Mouse (Mus musculus): ENCODE measurements at regions not wholly inside any gene's neighbourhood (a gene's known extent, or its start where the extent isn't known, plus 50 kb on each side); places are given as distances from the start of the nearest gene placed in this dataset.

DNA sequence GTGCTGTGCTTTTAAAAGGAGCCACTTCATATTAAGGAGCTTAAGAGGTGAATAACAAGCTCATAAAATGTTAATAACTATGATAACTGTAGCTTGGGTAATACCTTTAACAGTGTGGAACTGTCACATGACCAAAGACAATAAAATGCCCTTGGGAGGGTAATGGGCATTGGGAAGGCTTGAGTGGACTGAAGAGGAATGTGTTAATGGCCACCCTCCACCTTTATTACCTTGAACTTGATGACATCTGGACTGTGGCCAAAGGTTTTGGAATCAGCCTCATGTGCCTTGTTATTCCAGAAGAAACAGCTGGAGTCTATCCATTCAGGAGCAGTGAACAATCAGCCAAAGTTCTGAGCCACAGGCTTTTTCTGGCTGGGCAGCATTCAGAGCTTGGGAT is 451.0 kb upstream of the Tenm4 start:
- H3K36me3 ChIP-seq (replicated peaks in 1 of 2; ENCODE audit: control insufficient read depth in 1 of 2, insufficient read depth in 1 of 2, low read length in 1 of 2): no peaks in the 10 kb centered on the region
- no peaks in the 10 kb centered on the region for H3K79me2 ChIP-seq (replicated peaks; ENCODE audit: control insufficient read depth, extremely low read depth, insufficient read depth, poor library complexity, severe bottlenecking)
- no peak overlapping the region for H3K4me2 ChIP-seq (ENCODE audit: insufficient read depth, low read depth, poor library complexity, severe bottlenecking)
- TF ChIP-seq ELF1 (IDR thresholded peaks at IDR 0.05; ENCODE audit: low read depth, low read length) (no peak), UBTF (IDR thresholded peaks at IDR 0.05; ENCODE audit: low read depth, low read length) (no peak), MXI1 (IDR thresholded peaks at IDR 0.05; ENCODE audit: low read depth, low read length) (no peak), JUND (conservative IDR thresholded peaks at IDR 0.05; ENCODE audit: low read depth, low read length) (no peak), MEF2A (IDR thresholded peaks at IDR 0.05; ENCODE audit: borderline replicate concordance, low read depth, low read length) (no peak), CHD1 (IDR thresholded peaks at IDR 0.05; ENCODE audit: low read depth, low read length) (no peak), MAX (IDR thresholded peaks at IDR 0.05; ENCODE audit: low read length) (no peak), RCOR1 (conservative IDR thresholded peaks at IDR 0.05; ENCODE audit: low read depth, low read length) (no peak), HCFC1 (IDR thresholded peaks at IDR 0.05; ENCODE audit: low read depth, low read length) (no peak)
- no peak overlapping the region for H3K27ac ChIP-seq (ENCODE audit: insufficient read depth, low read depth)
- H3K27me3 ChIP-seq (replicated peaks): no peaks in the 10 kb centered on the region
- DNase-seq (ENCODE audit: extremely low read depth): no peak
- H3K9me3 ChIP-seq (replicated peaks; ENCODE audit: low read length): peaks cover 33% of the 10 kb centered on the region
- no peak overlapping the region for H3K4me3 ChIP-seq (replicated peaks in 1 of 3; ENCODE audit: low read depth in 2 of 3, low read length in 2 of 3, poor library complexity in 1 of 3)
- H3K4me1 ChIP-seq (ENCODE audit: control insufficient read depth in 1 of 2, insufficient read depth in 2 of 2): no peaks in the 10 kb centered on the region
- no peak overlapping the region for H3K9ac ChIP-seq (ENCODE audit: insufficient read depth, low read depth)
- dilution Hi-C loops (cut with MboI; ENCODE audit: extremely low pct_ligation_motif_present, extremely low pct_unique_long_range_greater_than_20kb, low sequenced_read_pairs): no loop called here
- in situ Hi-C loops (cut with MboI; ENCODE audit: low pct_ligation_motif_present, low pct_unique_long_range_greater_than_20kb, low sequenced_read_pairs): no loop called here

DNA sequence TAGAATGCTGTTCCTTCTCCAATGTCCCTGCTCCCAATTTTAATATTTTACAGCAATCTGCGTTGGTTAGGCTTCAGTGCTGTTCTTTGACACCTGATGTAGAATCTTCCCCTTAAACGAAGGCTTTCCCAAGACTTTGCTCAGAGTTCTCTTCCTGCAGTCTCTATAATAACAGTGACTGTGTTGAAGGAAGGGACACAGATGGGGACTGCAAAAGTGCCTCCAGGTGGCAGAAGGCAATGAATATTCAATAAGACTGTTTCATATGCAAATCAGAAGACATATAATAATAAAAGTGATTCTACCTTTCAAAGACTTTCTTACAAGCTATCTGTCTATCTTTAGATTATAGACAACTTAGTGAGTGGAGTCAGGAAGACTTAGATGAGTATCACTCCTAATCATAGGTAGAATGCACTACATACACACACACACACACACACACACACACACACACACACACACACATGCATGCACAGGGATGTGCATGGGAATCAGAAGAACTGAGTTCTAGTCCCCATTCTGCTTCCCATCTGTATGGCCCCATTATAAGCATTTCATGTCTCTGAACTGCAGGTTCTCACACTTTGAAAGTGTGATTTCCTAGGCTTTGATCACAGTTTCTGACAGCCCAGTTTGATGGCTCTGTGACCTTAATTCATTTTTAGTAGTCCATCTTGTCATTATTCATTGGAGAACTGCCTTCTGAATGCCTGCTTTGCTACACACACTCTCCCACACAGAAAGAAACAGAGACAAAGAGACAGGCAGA is 445.1 kb upstream of the Tenm4 start:
- Histone ChIP-seq H3K9ac (ENCODE audit: insufficient read depth, low read depth) (no peak overlapping the region), H3K4me1 (ENCODE audit: control insufficient read depth in 1 of 2, insufficient read depth in 2 of 2) (no peaks in the 10 kb centered on the region), H3K4me3 (replicated peaks in 1 of 3; ENCODE audit: low read depth in 2 of 3, low read length in 2 of 3, poor library complexity in 1 of 3) (no peak overlapping the region), H3K9me3 (replicated peaks; ENCODE audit: low read length) (peaks cover 51% of the 10 kb centered on the region), H3K4me2 (ENCODE audit: insufficient read depth, low read depth, poor library complexity, severe bottlenecking) (no peak overlapping the region), H3K27me3 (replicated peaks) (no peaks in the 10 kb centered on the region), H3K79me2 (replicated peaks; ENCODE audit: control insufficient read depth, extremely low read depth, insufficient read depth, poor library complexity, severe bottlenecking) (no peaks in the 10 kb centered on the region), H3K27ac (ENCODE audit: insufficient read depth, low read depth) (no peak overlapping the region), H3K36me3 (replicated peaks in 1 of 2; ENCODE audit: control insufficient read depth in 1 of 2, insufficient read depth in 1 of 2, low read length in 1 of 2) (no peaks in the 10 kb centered on the region)
- TF ChIP-seq USF2 (conservative IDR thresholded peaks at IDR 0.05; ENCODE audit: low read depth, low read length) (no peak), ETS1 (conservative IDR thresholded peaks at IDR 0.05; ENCODE audit: low read depth, low read length) (no peak), POLR2AphosphoS2 (IDR thresholded peaks at IDR 0.05; ENCODE audit: low read depth, low read length) (no peak), RAD21 (IDR thresholded peaks at IDR 0.05; ENCODE audit: low read depth, low read length) (no peak), NELFE (IDR thresholded peaks at IDR 0.05; ENCODE audit: low read depth, low read length) (no peak), MAX (IDR thresholded peaks at IDR 0.05; ENCODE audit: low read length) (no peak), MXI1 (IDR thresholded peaks at IDR 0.05; ENCODE audit: low read depth, low read length) (no peak), CHD2 (IDR thresholded peaks at IDR 0.05; ENCODE audit: low read length) (no peak), KAT2A (IDR thresholded peaks at IDR 0.05; ENCODE audit: insufficient replicate concordance, low read length) (no peak), HCFC1 (IDR thresholded peaks at IDR 0.05; ENCODE audit: low read depth, low read length) (no peak), JUN (IDR thresholded peaks at IDR 0.05; ENCODE audit: insufficient read depth, low read depth, low read length) (no peak), MEF2A (IDR thresholded peaks at IDR 0.05; ENCODE audit: borderline replicate concordance, low read depth, low read length) (no peak)
- DNase-seq (ENCODE audit: extremely low read depth): no peak
- in situ Hi-C loops (cut with MboI; ENCODE audit: low pct_ligation_motif_present, low pct_unique_long_range_greater_than_20kb, low sequenced_read_pairs) (no loop called here), dilution Hi-C loops (cut with MboI; ENCODE audit: extremely low pct_ligation_motif_present, extremely low pct_unique_long_range_greater_than_20kb, low sequenced_read_pairs) (no loop called here)
